Mouse (Mus musculus): ENCODE measurements around the gene Olfr215.

DNA sequence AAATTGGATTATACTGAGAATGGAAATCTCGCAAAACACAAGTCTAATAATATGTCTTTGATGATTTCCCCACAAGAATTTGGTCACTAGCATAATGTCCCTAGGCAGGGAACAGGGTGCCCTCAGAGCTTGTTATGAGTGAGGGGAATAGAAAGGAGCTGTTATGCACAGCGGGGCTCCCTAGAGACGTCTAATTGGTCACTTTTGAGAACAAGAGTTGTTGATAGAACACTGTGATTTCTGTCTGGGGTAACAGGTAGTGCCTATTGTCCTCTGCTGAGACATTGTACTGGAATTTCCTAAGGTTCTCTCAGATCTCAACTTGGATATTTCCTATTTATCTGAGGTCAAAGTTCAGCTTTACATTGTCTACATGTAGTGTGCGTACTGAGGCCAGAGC, at the start of gene Olfr215:
- no peak for TF ChIP-seq CTCF (IDR thresholded peaks at IDR 0.05; ENCODE audit: low read depth, low read length)
- no peak for TF ChIP-seq POLR2A (IDR thresholded peaks at IDR 0.05; ENCODE audit: extremely low read depth, insufficient read depth, low read length)
